Mouse (Mus musculus) limb, embryonic 11.5 days (tissue): ENCODE results near the gene Gdnf. TPM values are rescaled to one million over a fixed set of nuclear protein-coding genes. Genes with fewer than 3 reads are reported as not detected.

ENCODE experiments used
- ATAC-seq: fragments of 200-750 bp; cut with Nextera tagmentation; 2 replicates; pipeline ENCODE4 v1.8.0; 2017; ENCODE audit warnings: low read depth; ENCODE audit not compliant: insufficient number of reproducible peaks, low FRiP score, low TSS enrichment
- DNase-seq: peaks from one replicate; pipeline ENCODE4 v3.0.0-alpha.2; 2015; ENCODE audit warnings: low spot score
- H3K27ac ChIP-seq: fragments of 300-500 bp; sonication (generic); replicated peaks from 2 replicates; pipeline ENCODE4 v1.5.1; 2014; ENCODE audit warnings: low read depth, mild to moderate bottlenecking, low read length
- H3K27me3 ChIP-seq: fragments of 300-500 bp; sonication (generic); 2 replicates; pipeline ENCODE4 v1.6.1; 2014; ENCODE audit warnings: mild to moderate bottlenecking, low read length, mixed read lengths; ENCODE audit not compliant: control insufficient read depth, insufficient read depth
- H3K36me3 ChIP-seq: fragments of 300-500 bp; sonication (generic); 2 replicates; pipeline ENCODE4 v1.6.1; 2014; ENCODE audit warnings: mild to moderate bottlenecking, low read length, moderate library complexity, mixed read lengths; ENCODE audit not compliant: control insufficient read depth, insufficient read depth
- H3K4me1 ChIP-seq: fragments of 300-500 bp; sonication (generic); 2 replicates; pipeline ENCODE4 v1.6.1; 2014; ENCODE audit warnings: low read length, mixed read lengths; ENCODE audit not compliant: control insufficient read depth, insufficient read depth
- H3K4me2 ChIP-seq: fragments of 300-500 bp; sonication (generic); 2 replicates; pipeline ENCODE4 v1.6.1; 2014; ENCODE audit warnings: low read depth, mild to moderate bottlenecking, moderate library complexity; ENCODE audit not compliant: severe bottlenecking
- H3K4me3 ChIP-seq: fragments of 300-500 bp; sonication (generic); 2 replicates; pipeline ENCODE4 v1.5.1; 2014; ENCODE audit warnings: low read depth, low read length
- H3K9ac ChIP-seq: fragments of 300-500 bp; sonication (generic); 2 replicates; pipeline ENCODE4 v1.6.1; 2014; ENCODE audit warnings: mild to moderate bottlenecking, low read length
- H3K9me3 ChIP-seq: fragments of 300-500 bp; sonication (generic); 2 replicates; pipeline ENCODE4 v1.6.1; 2016; ENCODE audit warnings: low read length; ENCODE audit not compliant: control insufficient read depth
- WGBS: fragments of 180-500 bp; shearing (Covaris S2); extraction: QIAGEN DNeasy Blood & Tissue Kit; methylation state at CpG from one replicate; pipeline ENCODE4 v1.1.7; 2014; 5-methylcytosine and 5-hydroxymethylcytosine counted together
- polyA plus RNA-seq: library from polyadenylated mRNA; unstranded; fragments of >200 nt; fragmentation: Nextera tagmentation; extraction: Ambion mirVana; gene quantifications from 2 replicates; pipeline ENCODE4 v1.2.1, GENCODE M21; 2014

Gene Gdnf
- polyA plus RNA-seq, 1 experiment from 2014 or later: 1.2 TPM

DNA sequence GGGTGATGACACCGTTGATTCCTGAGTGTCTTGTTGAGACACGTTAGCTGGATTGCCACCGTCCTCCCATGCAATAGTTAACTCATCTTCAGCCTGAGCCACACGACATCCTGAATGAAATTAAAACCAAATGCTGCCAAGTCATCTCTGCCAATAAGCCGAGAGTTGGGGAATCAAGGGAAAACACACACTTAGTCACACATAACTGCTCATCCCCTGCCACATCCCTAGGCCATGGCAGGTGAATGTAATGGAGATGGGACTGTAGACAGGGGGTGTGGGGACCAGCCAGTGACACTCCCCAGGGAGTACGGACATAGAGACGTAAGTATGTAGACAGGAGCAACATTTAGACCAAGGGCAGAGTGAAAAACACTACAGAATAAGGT lies 28.3 kb downstream of the Gdnf start:
- Histone ChIP-seq H3K9me3 (no peaks in the 10 kb centered on the region), H3K4me1 (no peaks in the 10 kb centered on the region), H3K4me3 (no peak overlapping the region), H3K9ac (no peak overlapping the region), H3K27ac (no peak overlapping the region), H3K36me3 (no peaks in the 10 kb centered on the region), H3K27me3 (no peaks in the 10 kb centered on the region), H3K4me2 (no peak overlapping the region)
- DNase-seq (no peak), ATAC-seq (no peak)
- WGBS: 56% methylated on average over 7 of the region's 7 CpGs

DNA sequence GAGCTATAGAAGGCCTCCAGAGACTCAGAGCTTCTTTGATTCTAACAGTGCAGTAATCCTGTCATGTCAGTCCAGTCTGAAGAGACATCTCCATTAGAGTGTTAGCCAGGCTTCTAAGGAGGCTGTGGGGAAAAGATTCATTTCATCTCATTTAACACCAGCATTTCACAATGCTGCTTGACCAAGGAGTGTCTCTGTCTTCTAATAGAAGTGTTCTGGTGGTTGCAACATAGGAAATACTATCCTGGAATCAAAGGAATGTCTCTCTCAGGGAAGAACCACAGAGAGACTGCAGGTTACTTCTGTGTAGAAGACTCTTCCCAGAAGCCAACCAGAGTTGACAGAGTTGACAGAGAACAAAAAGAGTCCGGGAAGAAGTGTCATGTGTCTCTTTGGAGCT lies 31.0 kb downstream of the Gdnf start:
- no peak overlapping the region for H3K9ac ChIP-seq
- WGBS: 88% methylated on average over 1 of the region's 1 CpGs
- DNase-seq: no peak
- H3K36me3 ChIP-seq: no peaks in the 10 kb centered on the region
- no peak overlapping the region for H3K4me3 ChIP-seq
- no peaks in the 10 kb centered on the region for H3K27me3 ChIP-seq
- H3K27ac ChIP-seq: no peak overlapping the region
- no peak for ATAC-seq
- no peaks in the 10 kb centered on the region for H3K9me3 ChIP-seq
- no peaks in the 10 kb centered on the region for H3K4me1 ChIP-seq
- no peak overlapping the region for H3K4me2 ChIP-seq

DNA sequence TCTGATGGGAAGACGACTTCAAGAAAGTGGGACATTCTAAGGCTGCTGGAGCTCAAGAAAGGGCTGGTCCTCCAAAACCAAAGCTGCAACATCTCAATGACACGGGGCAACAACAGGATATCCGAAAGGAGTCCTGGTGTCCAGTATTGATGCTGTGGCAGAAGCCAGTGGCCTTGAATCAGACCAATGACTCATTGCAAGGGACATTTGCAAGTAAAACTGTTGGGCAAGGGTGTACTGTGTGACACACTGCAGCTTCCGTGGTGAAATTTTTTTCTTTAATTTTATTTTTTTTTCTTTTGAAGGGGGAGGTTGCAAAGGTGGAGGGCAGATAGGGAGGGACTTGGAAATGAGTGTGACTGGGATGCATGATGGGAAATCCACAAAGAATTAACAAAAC lies 31.8 kb downstream of the Gdnf start:
- 89% methylated on average over 4 of the region's 4 CpGs for WGBS
- Histone ChIP-seq H3K36me3 (no peaks in the 10 kb centered on the region), H3K4me2 (no peak overlapping the region), H3K9ac (no peak overlapping the region), H3K27me3 (no peaks in the 10 kb centered on the region), H3K9me3 (no peaks in the 10 kb centered on the region), H3K27ac (no peak overlapping the region), H3K4me3 (no peak overlapping the region), H3K4me1 (no peaks in the 10 kb centered on the region)
- DNase-seq (no peak), ATAC-seq (no peak)

DNA sequence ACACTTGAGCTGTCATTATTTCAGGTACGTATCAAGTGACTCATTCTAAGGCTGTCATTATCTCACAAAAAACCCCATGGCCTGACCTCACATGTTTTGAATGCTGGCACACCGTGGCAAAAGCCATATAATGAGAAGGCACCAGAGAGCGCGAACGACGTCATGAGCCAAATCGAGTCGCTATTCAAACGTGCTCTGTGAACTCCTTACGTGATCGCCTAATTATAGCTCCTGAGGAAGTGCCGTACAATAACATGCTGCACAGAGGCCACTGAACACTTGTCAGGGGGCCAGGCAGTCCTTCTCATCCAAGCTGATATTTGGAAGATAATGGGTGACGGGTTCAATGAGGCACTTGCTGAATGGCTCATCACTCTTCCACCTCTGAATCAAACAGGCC lies 46.8 kb downstream of the Gdnf start:
- no peaks in the 10 kb centered on the region for H3K9me3 ChIP-seq
- H3K36me3 ChIP-seq: no peaks in the 10 kb centered on the region
- no peaks in the 10 kb centered on the region for H3K4me1 ChIP-seq
- WGBS: 82% methylated on average over 13 of the region's 13 CpGs
- no peaks in the 10 kb centered on the region for H3K27me3 ChIP-seq
- H3K4me2 ChIP-seq: no peak overlapping the region
- H3K27ac ChIP-seq: no peak overlapping the region
- DNase-seq (no peak), ATAC-seq (no peak)
- H3K4me3 ChIP-seq: no peak overlapping the region
- H3K9ac ChIP-seq: no peak overlapping the region

DNA sequence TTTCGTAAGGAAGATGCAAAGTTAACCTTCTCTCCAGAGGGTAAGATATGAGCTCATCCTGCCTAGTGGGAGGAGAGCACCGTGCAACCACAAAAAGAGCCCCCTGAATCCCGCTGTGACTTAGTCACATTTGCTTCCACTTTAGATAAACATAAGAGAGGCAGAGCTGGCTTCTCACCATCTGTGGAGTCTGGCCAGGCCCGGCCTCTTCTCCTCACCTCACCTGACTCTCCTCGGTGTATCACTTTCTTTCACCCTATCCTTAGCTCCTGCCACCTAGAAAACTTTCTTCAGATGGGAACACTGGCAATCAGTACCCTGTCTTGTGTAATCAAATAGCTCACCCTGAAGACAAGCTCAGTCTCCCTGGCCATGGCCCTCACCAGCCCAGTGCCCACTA lies 48.2 kb downstream of the Gdnf start:
- Histone ChIP-seq H3K27me3 (no peaks in the 10 kb centered on the region), H3K4me3 (no peak overlapping the region), H3K36me3 (no peaks in the 10 kb centered on the region), H3K4me1 (no peaks in the 10 kb centered on the region), H3K9me3 (no peaks in the 10 kb centered on the region), H3K9ac (no peak overlapping the region), H3K27ac (no peak overlapping the region), H3K4me2 (no peak overlapping the region)
- DNase-seq: no peak
- no peak for ATAC-seq
- 86% methylated on average over 5 of the region's 5 CpGs for WGBS

DNA sequence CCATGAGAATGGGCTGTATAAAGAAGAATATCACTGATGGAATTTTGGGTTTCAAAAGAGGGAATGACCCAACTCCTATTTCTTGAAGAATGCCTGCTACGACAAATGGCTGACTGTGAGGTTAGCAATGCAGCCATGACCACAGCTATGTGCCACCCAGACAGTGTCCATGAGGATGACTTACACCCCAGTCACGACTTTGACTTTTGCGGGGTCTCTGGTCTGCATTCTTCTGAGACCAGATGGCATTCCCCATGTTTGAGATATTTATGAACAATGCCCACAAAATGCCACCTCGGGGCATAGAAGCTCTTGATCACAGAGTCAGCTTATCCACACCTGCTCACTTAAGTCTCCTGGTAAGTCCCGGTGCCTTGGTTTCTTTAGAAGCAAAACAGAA lies 52.2 kb downstream of the Gdnf start:
- H3K4me3 ChIP-seq: no peak overlapping the region
- DNase-seq: no peak
- H3K4me2 ChIP-seq: no peak overlapping the region
- H3K9me3 ChIP-seq: no peaks in the 10 kb centered on the region
- H3K9ac ChIP-seq: no peak overlapping the region
- H3K27ac ChIP-seq: no peak overlapping the region
- no peak for ATAC-seq
- H3K4me1 ChIP-seq: no peaks in the 10 kb centered on the region
- no peaks in the 10 kb centered on the region for H3K27me3 ChIP-seq
- H3K36me3 ChIP-seq: no peaks in the 10 kb centered on the region
- whole genome bisulfite sequencing: 94% methylated on average over 5 of the region's 5 CpGs

DNA sequence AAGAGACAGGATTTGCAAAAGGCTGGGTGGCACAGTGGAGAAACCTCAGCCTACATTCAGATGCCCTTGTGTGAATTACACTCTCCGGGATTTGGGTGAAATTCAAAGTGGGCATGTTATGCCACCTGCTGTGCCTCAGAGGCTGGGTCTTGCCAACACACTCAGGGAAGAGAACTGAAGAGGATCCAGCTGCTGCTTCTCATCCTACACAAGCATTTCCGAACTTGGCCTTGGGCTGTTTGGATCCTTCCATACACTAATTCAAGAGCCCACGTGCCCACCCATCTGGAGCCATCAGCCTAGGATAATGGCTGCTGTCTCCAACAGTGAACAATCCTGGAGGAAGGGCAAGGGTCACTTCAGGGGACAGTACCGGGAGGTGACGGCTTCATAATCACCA lies 52.7 kb downstream of the Gdnf start:
- H3K9ac ChIP-seq: no peak overlapping the region
- DNase-seq (no peak), ATAC-seq (no peak)
- no peaks in the 10 kb centered on the region for H3K27me3 ChIP-seq
- 77% methylated on average over 5 of the region's 5 CpGs for WGBS
- H3K4me3 ChIP-seq: no peak overlapping the region
- no peaks in the 10 kb centered on the region for H3K36me3 ChIP-seq
- no peaks in the 10 kb centered on the region for H3K4me1 ChIP-seq
- no peaks in the 10 kb centered on the region for H3K9me3 ChIP-seq
- no peak overlapping the region for H3K4me2 ChIP-seq
- no peak overlapping the region for H3K27ac ChIP-seq

DNA sequence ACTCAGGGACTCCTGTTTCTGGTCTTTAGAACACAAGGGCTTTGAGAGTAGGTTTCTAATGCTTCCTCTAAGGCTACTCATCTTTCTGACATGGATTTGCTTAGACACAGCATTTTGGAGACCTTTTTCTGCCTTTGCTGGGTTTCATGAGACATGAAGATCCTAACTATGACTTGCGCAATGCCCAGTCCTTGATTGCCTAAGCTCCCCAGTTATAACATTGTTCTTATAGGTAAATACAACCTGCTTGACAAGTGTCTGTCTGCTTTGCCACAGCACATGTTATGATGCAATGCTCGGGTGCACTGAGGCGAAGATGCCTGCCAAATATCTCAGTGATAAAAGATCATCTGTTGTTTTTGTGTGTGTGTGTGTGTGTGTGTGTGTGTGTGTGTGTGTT lies 54.7 kb downstream of the Gdnf start:
- Histone ChIP-seq H3K36me3 (no peaks in the 10 kb centered on the region), H3K27ac (no peak overlapping the region), H3K4me3 (no peak overlapping the region), H3K27me3 (no peaks in the 10 kb centered on the region), H3K4me1 (no peaks in the 10 kb centered on the region), H3K9me3 (no peaks in the 10 kb centered on the region), H3K9ac (no peak overlapping the region), H3K4me2 (no peak overlapping the region)
- WGBS: 95% methylated on average over 3 of the region's 3 CpGs
- no peak for ATAC-seq
- no peak for DNase-seq

DNA sequence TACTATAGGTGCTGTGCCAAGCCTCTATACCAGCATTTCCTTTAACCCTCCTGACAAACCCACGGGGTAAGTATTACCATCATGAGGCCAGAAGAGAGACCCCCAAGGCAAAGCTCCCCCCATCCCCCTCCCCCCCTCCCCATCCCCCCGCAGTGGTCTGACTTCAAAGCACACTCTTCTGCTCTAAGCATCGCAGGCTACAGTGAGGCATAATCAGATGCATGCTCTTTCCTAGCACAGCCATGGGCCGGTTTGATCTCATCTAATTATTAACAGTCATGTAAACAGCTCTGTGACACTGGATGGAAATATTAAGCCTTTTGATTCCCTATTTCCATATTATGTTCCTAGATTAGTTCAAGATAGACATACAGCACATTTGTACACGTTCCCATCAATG lies 61.8 kb downstream of the Gdnf start:
- DNase-seq: no peak
- H3K4me2 ChIP-seq: no peak overlapping the region
- H3K4me1 ChIP-seq: no peaks in the 10 kb centered on the region
- no peaks in the 10 kb centered on the region for H3K27me3 ChIP-seq
- no peak for ATAC-seq
- H3K4me3 ChIP-seq: no peak overlapping the region
- H3K27ac ChIP-seq: no peak overlapping the region
- 48% methylated on average over 5 of the region's 5 CpGs for WGBS
- no peak overlapping the region for H3K9ac ChIP-seq
- no peaks in the 10 kb centered on the region for H3K9me3 ChIP-seq
- H3K36me3 ChIP-seq: no peaks in the 10 kb centered on the region
